Mouse (Mus musculus) embryo, embryonic 9.5 days (tissue): ENCODE measurements around the gene Slc39a11.

ENCODE experiments used
- DNase-seq: peaks from one replicate; pipeline ENCODE4 v3.0.0-alpha.2; 2017; ENCODE audit errors: extremely low spot score

Slc39a11 gene

DNA sequence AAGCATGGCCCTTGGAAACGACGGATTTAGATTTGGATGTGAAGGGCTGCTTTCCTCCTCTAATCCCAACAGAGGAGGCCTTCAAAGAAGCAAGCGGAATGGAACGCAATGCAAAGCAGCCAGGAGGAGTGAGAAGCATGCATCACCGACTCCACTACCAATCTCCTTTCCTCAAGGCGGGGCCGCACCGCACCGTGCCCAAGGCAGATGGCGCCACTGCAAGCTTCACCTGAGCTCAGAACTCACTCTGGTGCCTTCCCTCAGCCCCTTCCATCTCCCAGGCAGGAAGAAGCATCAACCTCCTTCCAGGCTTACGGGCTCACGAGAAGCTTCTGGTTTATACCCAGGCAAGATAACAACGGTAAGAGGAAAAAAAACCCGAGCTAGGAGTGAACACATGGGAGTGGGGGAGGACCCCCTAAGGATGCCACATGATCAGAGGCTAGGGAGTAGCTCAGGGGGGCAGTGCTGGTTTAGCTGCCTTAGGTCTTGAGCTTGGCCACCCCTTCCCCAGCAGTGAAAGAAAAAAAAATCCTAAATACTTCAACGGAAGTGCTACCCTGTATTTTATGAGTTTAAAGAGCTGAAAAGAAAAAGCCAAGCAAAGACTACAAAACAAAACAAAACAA is 191.2 kb downstream of the Slc39a11 start:
- no peak for DNase-seq

DNA sequence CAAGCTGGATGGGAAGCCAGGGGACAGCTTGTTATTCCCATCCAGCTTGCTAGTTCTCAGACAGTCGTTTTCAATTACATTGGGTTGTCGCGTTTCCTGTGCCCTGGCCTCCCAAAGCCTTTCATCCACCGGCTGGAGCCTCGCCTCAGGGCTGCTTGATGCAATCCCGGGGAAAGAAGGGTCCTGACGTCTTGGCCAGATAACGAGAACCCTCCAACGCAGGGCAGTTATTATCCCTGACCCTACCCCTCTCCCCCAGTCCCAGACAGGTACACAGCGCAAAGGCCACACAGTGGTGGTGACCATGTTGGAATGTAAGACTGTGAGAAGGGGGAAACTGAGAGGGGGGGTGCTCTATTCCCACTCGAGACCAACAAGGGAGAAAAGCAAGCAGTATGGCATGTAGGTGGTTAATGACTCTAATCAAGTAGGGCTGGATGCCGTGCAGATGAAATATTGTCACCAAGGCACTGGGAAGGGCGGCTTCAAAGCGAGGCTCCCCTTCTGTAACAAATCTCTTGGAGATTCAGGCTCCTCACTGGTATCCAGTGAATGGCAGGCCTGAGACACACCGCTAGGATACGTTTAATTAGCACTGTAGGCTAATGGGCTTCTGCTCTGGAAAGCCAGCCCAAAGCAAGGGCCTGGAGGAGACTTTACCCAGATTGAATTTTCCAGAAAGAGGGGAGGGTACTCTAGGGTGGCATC is 196.9 kb downstream of the Slc39a11 start:
- peak; percentile 60 for DNase-seq

DNA sequence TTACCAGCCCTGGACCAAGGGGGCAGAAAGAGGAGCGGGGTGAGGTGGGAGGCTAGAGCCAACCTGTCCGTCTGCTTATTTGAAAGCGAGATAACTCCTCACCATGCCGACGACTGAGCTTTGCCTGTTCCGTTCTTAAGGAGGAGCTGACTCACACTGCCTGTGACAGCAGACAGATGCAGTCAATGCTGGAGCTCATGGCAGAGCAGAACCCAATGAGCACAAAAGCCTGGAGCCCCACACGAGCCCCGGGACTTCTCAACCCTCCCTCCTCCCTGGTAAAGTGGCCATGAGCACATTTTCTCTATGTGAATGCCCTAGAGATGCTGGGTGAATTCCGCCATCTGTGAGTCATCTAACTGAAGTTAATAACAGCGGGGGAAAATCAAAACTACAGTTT is 198.6 kb downstream of the Slc39a11 start:
- no peak for DNase-seq

DNA sequence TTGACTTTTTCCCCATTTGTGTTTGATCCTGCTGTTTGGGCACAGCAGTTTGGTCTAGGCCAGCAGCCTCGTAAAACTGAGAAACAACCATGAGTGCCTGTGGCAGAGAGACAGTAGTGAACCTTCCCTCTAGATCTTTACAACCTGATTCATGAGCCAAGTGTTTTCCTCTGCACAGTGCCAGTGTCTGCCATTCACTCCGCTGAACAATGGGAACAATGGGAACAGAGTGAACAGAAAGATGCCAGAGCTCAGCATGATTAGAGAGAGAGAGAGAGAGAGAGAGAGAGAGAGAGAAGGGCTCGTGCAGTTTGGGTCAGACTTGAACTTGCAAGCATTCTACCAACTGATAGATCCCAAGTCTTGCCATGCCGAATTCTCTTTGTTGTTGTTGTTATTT is 199.2 kb downstream of the Slc39a11 start:
- DNase-seq, result no peak

DNA sequence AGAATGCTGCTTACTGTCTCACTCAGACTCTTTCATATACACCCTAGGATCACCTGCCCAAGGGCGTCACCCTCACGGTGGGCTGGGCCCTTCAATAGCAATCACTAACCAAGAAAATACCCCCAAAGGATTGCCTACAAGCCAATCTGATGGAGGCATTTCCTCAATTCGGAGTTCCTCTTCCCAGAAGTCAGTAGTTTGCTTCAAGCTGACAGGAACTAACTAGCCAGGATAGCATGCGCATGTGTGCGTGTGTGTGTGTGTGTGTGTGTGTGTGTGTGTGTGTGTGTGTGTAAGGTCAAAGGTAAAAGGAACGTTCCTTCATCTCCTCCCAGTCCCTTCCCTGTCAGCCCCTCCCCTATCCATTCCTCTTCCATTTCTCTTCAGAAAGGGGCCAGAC is 199.9 kb downstream of the Slc39a11 start:
- DNase-seq, result no peak

DNA sequence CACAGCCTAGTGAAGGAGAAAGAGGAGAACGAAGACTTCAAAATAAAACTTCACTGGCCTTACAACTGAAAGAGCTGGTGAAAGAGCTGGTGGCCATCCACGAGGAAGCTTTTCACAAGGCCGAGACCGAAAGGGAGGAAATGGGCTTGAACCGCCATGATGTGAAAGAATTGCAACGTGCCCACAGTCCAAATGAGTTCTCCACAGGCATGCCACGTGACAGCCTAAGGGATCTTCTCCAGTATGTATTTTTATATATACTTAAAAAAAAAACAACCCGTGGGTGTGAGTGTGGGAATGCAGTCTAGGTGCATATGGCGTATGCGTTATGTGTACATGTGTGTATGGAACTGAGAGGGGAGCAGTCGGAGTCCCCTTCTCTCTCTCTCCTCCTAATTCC is 207.8 kb downstream of the Slc39a11 start:
- DNase-seq, result no peak

DNA sequence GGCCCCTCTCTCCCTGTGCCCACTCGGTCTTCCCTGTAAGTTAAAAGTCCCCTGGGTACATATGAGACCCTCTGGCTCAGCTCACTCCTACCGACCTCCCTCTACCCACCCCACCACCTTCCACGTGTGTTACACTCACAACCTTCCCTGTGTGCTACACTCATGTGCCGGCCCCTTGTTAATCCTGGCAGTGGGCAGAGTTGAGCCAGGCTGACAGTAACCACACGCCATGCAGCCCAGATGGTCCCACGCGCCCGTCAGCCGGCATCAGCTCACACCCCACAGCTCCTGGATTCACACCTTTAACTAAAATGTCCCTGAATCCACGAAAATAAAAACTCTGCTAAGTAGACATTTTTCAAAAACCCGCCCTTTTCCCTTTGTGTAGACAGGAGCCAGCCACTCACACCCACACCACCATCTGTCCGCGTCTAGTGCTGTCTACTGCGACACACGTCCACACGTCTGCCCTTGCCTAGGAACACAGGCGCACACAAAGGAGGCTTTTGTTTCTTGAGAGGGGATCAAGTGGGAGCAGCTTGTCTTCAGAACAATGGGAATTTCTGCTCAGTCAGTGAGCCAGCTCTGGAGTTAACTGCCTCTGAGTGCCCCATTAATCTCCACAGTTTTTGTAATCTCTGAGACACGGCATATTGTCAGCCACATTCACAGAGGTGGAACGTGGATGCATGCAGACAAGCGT is 210.4 kb downstream of the Slc39a11 start:
- peak; percentile 66 for DNase-seq

DNA sequence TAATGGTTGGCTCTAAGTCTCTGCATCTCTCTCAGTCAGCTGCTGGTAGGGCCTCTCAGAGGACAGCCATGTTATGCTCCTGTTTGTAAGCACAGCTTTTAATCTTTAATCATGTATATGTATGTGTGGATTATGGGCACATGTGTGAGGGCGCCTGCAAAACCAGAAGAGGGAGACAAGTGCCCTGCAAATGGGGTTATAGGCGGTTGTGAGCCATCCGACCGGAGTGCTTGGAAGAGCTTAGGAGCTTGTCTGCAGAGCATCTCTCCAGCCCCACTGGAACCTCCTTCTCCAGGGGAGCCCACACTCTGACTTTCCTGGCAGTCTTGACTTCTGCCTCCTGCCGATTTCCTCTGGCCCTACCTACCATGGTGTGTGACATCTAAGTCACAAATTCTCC is 211.0 kb downstream of the Slc39a11 start:
- no peak for DNase-seq

DNA sequence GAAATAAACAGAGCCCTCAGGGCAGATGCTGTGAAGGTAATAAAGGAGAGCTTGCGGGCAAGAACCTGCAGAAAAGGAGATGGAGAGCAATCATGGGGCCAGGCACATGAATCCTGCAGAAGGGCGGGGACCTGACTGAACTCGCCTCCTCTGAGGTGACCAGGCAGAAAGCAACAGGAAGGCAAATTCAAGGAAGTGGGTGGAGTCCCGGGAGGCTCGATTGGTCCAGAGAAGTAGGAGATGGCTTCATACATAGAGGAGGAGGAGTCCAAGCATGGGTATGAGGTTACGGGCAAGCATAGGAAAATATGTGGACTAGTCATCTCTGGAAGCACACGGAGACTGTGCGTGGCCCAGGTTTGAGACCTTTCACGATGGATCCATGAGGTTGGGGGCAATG is 212.5 kb downstream of the Slc39a11 start:
- DNase-seq, result no peak

DNA sequence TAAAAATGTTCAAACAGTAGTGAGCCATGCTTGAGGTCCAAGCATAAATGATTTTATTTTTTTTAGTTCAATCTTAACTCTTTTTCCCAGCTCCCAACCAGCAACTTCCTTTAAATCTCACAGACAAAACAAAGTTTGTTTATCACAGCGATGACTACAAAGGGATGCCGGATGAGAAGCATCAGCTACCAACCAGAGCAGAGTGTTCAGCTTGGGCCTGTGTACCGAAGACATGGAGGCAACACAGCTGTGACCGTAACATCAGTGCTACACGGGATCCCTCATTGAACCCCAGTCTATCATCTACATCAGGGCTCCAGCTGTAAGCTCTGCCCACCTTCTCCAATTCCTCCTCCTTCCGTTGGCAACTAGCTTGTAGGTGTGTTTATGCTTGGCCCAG is 213.6 kb downstream of the Slc39a11 start:
- no peak for DNase-seq

DNA sequence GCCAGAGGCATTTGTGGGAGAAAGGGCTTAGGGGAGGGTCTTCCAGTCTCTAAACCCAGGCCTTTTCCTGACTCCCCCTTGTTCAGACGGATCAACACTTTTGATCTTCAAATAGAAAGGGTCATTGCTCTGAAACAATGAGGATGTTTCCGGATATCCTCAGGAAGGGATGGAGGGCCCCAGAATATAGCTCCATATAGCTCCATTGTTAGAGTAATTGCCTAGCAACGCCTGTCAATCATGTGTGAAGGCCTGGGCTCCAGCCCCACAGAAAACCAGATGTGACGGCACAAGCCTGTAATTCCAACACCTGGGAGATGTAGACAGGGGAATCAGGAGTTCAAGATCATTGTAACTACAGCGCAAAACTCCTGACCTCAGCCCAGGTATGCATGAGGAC is 214.2 kb downstream of the Slc39a11 start:
- DNase-seq, result no peak

DNA sequence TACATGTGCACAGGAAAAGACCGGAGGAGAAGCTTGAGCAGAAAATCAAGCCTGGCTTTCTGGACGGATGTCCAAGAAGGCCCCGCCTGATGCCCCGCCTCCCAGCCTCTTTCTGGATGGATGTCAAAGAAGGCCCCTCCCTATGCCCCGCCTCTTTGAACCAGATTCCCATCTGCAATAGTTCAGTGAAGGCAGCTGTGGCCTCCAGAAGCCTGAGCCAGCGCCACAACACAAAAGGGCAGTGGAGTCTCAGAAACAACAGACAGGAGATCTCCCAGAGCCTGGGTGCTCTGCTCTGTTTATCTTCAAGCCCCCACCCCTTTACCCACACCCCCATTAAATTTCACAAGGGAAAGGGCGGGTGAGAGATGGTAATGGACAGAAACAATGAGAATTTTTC is 218.7 kb downstream of the Slc39a11 start:
- peak; percentile 40 for DNase-seq

DNA sequence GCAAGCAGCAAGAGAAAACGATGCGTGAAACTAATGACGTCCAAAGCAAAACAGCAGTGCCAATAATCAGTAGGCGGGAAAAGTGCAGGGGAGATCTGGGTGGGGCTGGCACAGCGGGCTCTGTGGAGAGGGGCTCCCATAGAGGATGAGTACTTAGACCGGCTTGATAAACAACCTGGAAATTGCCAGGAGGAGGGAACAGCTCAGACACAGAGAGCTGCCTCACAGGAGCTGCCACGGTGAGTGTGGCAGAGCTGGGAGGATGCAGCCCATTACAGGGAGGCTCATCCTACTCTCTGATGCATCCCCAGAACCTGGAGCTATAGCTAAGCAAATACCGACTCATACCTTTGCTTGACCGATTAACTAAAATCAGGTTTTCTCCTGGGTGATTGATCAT is 224.0 kb downstream of the Slc39a11 start:
- no peak for DNase-seq

DNA sequence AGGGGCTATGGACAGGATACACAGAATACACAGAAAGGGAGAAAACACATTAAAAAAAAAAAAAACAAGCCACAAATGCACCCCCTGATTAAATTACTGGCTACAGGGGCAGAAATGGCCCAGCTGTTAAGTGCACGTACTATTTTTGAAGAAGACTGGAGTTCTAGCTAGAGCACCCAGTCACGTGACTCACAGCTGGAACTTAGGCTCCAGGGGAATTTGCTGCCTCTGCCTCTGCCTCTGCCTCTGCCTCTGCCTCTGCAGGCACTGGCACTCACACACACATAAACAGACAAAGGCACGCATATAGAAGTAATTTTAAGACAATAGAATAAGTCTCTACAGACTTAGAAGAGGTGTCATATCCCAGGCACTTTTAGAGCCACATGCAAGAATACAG is 224.4 kb downstream of the Slc39a11 start:
- no peak for DNase-seq

DNA sequence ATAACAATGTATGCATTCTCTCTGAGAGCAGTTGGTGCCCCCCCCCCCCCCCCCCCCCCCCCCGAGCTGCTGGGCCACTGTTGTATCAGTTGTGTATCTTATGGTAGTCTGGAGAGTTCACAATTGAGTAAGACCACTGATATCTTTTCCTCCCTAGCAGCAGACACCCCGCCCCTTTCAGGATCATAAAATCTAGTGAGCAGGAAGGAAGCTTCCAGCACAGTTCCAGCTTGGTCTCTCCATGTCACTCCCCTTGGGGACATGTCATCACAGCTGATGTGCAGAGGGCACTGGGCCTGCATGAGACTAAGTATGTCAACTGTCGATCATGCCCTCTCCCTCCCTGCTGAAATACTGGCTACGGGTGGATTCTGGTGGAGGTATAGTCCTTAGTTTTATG is 225.1 kb downstream of the Slc39a11 start:
- no peak for DNase-seq

DNA sequence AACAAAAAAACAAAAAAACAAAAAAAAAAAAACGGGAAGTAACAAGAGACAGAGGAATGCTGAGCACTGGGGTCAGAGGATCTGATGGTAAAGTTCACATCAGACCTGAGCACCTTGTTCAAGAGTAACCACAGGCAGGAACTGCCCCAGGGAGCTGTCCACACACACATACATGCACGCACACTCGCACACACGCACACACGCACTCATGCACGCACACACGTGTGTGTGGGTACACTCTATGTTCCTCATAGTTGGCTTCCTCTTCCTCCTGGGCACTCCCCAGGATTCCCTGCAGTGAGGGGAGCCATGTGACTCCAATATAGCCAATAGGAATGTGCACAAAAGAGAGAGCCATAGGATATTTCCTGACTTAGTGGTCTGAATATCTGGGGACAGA is 227.3 kb downstream of the Slc39a11 start:
- DNase-seq, result no peak

DNA sequence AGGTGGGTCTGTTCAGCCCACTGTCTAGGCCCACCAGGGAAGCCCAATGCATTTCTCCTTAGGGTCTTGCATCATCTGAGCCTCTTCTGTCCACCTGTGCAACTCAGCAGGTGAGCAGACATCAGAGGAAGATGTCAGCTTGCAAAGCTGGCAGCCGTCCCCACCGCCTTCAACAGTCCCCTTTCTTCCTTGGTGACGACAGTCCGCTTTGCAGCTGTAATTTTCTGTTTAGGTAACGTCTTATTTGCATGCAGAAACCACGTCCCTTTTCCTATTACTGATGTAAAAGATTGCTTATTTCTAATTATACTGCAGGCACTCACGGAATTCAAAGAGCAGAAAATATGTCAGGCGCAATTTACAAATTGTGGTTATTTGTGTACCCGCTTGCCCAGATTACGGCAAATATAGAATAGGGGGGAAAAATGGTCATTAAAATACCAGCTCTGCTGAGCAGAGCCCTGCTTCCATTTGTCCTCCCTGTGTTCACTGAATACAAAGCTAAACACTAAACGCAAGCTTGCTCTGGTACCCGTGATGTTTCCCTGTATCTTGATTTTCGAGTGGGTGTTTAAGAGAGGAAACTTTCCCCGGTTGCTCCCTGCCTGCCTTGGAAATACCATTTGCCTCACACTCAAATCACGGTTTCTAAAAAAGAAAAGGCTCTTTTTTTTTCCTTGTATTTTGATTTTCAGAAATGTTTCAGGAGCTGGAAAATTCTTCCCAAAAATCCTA is 230.8 kb downstream of the Slc39a11 start:
- no peak for DNase-seq

DNA sequence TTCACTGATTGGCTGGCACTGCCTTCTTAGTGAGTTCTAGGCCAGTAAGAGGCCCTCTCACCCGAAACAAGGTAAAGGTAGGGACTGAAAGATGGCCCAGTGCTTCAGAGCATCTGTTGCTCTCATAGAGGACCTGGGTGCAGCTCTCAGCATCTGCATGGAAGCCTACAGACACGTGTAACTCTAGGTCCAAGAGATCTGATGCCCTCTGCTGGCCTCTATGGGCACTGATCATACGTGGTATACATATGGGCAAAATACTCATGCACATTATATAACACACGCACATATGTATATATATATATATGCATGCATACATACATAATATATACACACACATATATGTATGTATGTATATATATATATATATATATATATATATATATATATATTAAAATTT is 231.9 kb downstream of the Slc39a11 start:
- DNase-seq, result no peak

DNA sequence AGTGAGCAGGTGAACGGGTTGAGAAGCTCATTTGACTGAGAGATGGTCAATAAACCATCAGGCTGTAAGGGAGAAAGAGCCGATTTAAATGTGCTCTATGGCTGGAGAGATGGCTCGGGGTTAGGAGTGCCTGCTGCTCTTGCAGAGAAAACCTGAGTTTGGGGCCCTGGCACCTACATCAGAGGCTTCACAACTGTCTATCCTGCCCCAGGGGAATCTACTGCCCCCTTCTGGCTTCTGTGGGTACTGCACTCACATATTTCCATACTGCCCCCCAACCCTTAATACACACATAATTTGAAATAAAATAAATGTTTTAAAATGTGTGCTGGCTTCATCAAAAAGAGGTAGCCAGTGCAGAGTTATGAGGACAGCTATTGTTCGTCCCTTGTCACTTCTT is 237.3 kb downstream of the Slc39a11 start:
- no peak for DNase-seq

DNA sequence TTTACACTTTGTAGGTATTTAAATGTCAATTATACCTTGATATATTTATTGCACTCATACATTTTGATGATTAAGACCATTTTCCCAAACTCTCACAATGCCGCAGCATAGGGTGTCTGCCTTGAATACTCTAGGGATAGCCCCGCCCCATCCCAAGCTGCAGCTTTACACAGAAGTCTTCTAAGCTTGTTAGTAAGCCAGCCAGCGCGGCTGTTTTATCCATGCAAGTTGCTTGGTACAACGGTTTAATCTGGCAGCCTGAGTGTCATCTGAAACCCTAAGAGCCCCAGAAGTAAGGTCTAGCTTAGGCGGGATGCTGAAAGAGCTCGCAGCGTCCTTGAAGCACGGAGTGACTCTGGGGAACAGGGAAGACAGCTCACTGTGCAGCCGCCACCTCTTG is 238.1 kb downstream of the Slc39a11 start:
- DNase-seq, result no peak

DNA sequence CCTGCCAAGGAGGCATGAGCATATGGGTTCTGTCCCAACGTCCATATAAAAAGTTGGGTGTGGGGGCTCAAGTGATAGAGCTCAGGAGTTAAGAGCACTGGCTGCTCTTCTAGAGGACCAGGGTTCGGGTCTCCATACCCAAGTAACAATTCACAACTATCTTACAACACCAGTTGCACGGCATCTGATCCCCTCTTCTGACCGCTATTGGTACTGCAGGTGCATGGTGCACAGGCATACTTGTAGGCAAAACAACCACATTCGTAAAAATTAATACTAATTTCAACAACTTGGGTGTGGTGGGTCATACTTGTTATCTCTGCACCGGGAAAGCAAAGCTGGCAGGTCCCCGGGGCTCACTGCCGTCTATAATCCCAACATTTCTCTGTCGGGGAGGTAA is 240.8 kb downstream of the Slc39a11 start:
- no peak for DNase-seq

DNA sequence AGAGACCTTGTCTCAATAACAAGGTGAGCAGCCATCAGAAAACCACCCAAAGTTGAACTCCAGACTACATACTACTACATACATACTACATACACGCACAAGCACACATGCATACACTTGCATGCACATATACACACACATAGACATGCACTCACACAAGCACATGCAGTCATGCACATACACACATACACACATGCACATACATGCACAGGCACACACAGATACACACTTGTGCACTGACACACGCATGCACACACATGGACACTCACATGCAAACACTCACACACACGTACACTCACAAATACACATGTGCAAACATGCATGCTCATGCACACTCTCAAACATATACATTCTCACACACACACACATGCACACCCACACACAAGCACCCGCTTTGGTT is 242.4 kb downstream of the Slc39a11 start:
- no peak for DNase-seq

DNA sequence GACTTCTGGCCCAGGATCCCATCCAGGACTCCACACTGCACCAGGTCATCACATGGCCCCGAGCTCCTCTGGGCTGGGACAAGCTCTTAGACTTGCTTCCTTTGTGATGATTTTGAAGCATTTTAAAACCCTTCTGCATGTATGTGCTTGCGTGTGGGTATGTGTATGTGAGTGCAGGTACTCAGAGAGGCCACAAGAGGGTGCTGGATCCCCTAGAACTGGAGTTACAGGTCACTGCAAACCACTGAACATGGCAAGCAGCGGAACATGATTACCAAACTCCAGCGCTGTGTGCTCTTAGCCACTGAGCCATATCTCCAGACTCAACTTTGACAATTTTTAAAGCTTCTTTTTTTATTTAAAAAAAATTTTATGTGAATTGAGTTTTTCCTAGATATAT is 249.0 kb downstream of the Slc39a11 start:
- no peak for DNase-seq
